Mouse (Mus musculus) c-Kit-positive CD71-positive TER-119-positive erythroid progenitor cells, embryonic 14.5 days (primary cell): Measurements from ENCODE around the gene Mrrf.
"Not testable (repeated sequence)": the region's sequence is repeated elsewhere in the genome, so short reads cannot be mapped to it uniquely, and the experiment has no call there.

Experiments
- DNase-seq: peaks from one replicate; pipeline ENCODE4 v3.0.0-alpha.2; 2013; ENCODE audit warnings: low spot score

The Mrrf gene

GRCm38 (mm10) chr2:36129051-36129450 is 7.1 kb upstream of the Mrrf start:
- DNase-seq, result no peak

- DNase-seq, result no peak
Observed at GRCm38 (mm10) chr2:36135887-36136286, 302 bp upstream of the Mrrf start.

- no peak for DNase-seq
Observed at GRCm38 (mm10) chr2:36139096-36139495, 2.9 kb downstream of the Mrrf start.

GRCm38 (mm10) chr2:36148876-36149365 is 12.7 kb downstream of the Mrrf start:
- DNase-seq, result no peak

GRCm38 (mm10) chr2:36152401-36152800 is 16.2 kb downstream of the Mrrf start:
- not testable (repeated sequence) for DNase-seq

GRCm38 (mm10) chr2:36157461-36157860 is 21.3 kb downstream of the Mrrf start:
- no peak for DNase-seq

- no peak for DNase-seq
Observed at GRCm38 (mm10) chr2:36159336-36159735, 23.1 kb downstream of the Mrrf start.

GRCm38 (mm10) chr2:36167990-36168618 is 31.9 kb downstream of the Mrrf start:
- DNase-seq, result no peak

GRCm38 (mm10) chr2:36169176-36169575 is 33.0 kb downstream of the Mrrf start:
- DNase-seq, result no peak

- DNase-seq, result no peak
Observed at GRCm38 (mm10) chr2:36172136-36172535, 35.9 kb downstream of the Mrrf start.

GRCm38 (mm10) chr2:36172574-36172973 is 36.4 kb downstream of the Mrrf start:
- no peak for DNase-seq

- DNase-seq, result no peak
Observed at GRCm38 (mm10) chr2:36179487-36179886, 43.3 kb downstream of the Mrrf start.

GRCm38 (mm10) chr2:36181587-36182368 is 45.6 kb downstream of the Mrrf start:
- DNase-seq, result not testable (repeated sequence)

GRCm38 (mm10) chr2:36183278-36183677 is 47.1 kb downstream of the Mrrf start:
- no peak for DNase-seq

GRCm38 (mm10) chr2:36184192-36184591 is 48.0 kb downstream of the Mrrf start:
- no peak for DNase-seq

GRCm38 (mm10) chr2:36184876-36185275 is 48.7 kb downstream of the Mrrf start:
- no peak for DNase-seq

- DNase-seq, result not testable (repeated sequence)
Observed at GRCm38 (mm10) chr2:36189200-36189599, 53.0 kb downstream of the Mrrf start.

- DNase-seq, result no peak
Observed at GRCm38 (mm10) chr2:36191098-36191941, 55.1 kb downstream of the Mrrf start.

GRCm38 (mm10) chr2:36197021-36197420 is 60.8 kb downstream of the Mrrf start:
- no peak for DNase-seq

- DNase-seq, result peak; percentile 90
Observed at GRCm38 (mm10) chr2:36197919-36198881, 62.0 kb downstream of the Mrrf start.

- no peak for DNase-seq
Observed at GRCm38 (mm10) chr2:36198882-36199262, 62.7 kb downstream of the Mrrf start.
